Mouse (Mus musculus): Measurements from ENCODE around the gene Fgfr1op2. TPM values are rescaled to one million over a fixed set of nuclear protein-coding genes. Genes with fewer than 3 reads are reported as not detected.

Gene Fgfr1op2
- polyA plus RNA-seq, 1 experiment from 2014 or later, result 99.2 TPM

DNA sequence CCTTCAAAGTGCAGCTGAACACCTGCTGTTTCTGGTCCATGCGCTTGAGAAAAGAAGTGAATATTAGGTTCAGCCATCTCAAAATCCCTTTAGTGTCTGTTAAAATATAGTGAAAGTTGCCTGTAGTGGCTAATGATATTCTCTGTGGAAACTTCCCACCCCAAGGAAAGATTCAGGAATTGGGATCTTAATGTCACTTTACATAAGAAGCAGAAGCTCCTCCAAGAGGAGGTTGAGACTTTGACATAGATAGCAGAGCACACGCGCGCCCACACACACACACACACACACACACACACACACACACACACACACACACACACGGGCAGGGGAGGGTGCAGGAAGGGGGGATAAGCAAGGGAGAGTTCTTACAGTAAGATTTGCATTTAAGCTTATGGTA is 8.1 kb downstream of the Fgfr1op2 start:
- DNase-seq (ENCODE audit: low spot score) (no peak), ATAC-seq (no peak)
- TF ChIP-seq CTCF (IDR thresholded peaks at IDR 0.05), result no peak
- TF ChIP-seq EP300 (IDR thresholded peaks at IDR 0.05), result no peak
- H3K27me3 ChIP-seq (replicated peaks; ENCODE audit: insufficient read depth, low read length), result no peaks in the 10 kb centered on the region
- no peak overlapping the region for H3K9ac ChIP-seq (replicated peaks; ENCODE audit: low read depth)
- no peak overlapping the region for H3K4me2 ChIP-seq (replicated peaks; ENCODE audit: low read depth, low read length)
- H3K36me3 ChIP-seq (ENCODE audit: insufficient read depth, low read length), result peaks cover 21% of the 10 kb centered on the region; the same call in 1 of the 2 replicates
- WGBS, result 98% methylated on average over 4 of the region's 5 CpGs
- no peak overlapping the region for H3K27ac ChIP-seq (ENCODE audit: low read length)
- H3K4me3 ChIP-seq (ENCODE audit: low read depth, low read length), result no peak overlapping the region
- H3K4me1 ChIP-seq (ENCODE audit: insufficient read depth, low read depth, low read length), result peaks cover 4% of the 10 kb centered on the region; the same call in 1 of the 2 replicates
- H3K9me3 ChIP-seq (ENCODE audit: low read length), result no peaks in the 10 kb centered on the region

- no peak overlapping the region for H3K27ac ChIP-seq (ENCODE audit: low read length)
- H3K36me3 ChIP-seq (ENCODE audit: insufficient read depth, low read length), result peaks cover 17% of the 10 kb centered on the region; the same call in 1 of the 2 replicates
- no peaks in the 10 kb centered on the region for H3K9me3 ChIP-seq (ENCODE audit: low read length)
- TF ChIP-seq CTCF (IDR thresholded peaks at IDR 0.05) (no peak), EP300 (IDR thresholded peaks at IDR 0.05) (no peak)
- H3K27me3 ChIP-seq (replicated peaks; ENCODE audit: insufficient read depth, low read length), result no peaks in the 10 kb centered on the region
- WGBS, result 75% methylated on average over 4 of the region's 4 CpGs
- H3K9ac ChIP-seq (replicated peaks; ENCODE audit: low read depth), result no peak overlapping the region
- H3K4me1 ChIP-seq (ENCODE audit: insufficient read depth, low read depth, low read length), result no peaks in the 10 kb centered on the region
- H3K4me2 ChIP-seq (replicated peaks; ENCODE audit: low read depth, low read length), result no peak overlapping the region
- no peak for ATAC-seq
- no peak overlapping the region for H3K4me3 ChIP-seq (ENCODE audit: low read depth, low read length)
- no peak for DNase-seq (ENCODE audit: low spot score)
Measured at GRCm38 (mm10) chr6:146602601-146603000, 25.6 kb downstream of the Fgfr1op2 start.

- DNase-seq (ENCODE audit: low spot score) (no peak), ATAC-seq (no peak)
- no peak for TF ChIP-seq EP300 (IDR thresholded peaks at IDR 0.05)
- no peak for TF ChIP-seq CTCF (IDR thresholded peaks at IDR 0.05)
- H3K27ac ChIP-seq (ENCODE audit: low read length), result no peak overlapping the region
- H3K9ac ChIP-seq (replicated peaks; ENCODE audit: low read depth), result no peak overlapping the region
- H3K36me3 ChIP-seq (ENCODE audit: insufficient read depth, low read length), result peaks cover 17% of the 10 kb centered on the region; the same call in 1 of the 2 replicates
- no peak overlapping the region for H3K4me2 ChIP-seq (replicated peaks; ENCODE audit: low read depth, low read length)
- 82% methylated on average over 10 of the region's 10 CpGs for WGBS
- no peaks in the 10 kb centered on the region for H3K27me3 ChIP-seq (replicated peaks; ENCODE audit: insufficient read depth, low read length)
- no peaks in the 10 kb centered on the region for H3K4me1 ChIP-seq (ENCODE audit: insufficient read depth, low read depth, low read length)
- no peaks in the 10 kb centered on the region for H3K9me3 ChIP-seq (ENCODE audit: low read length)
- H3K4me3 ChIP-seq (ENCODE audit: low read depth, low read length), result no peak overlapping the region
Measured at GRCm38 (mm10) chr6:146603651-146604050, 26.6 kb downstream of the Fgfr1op2 start.

DNA sequence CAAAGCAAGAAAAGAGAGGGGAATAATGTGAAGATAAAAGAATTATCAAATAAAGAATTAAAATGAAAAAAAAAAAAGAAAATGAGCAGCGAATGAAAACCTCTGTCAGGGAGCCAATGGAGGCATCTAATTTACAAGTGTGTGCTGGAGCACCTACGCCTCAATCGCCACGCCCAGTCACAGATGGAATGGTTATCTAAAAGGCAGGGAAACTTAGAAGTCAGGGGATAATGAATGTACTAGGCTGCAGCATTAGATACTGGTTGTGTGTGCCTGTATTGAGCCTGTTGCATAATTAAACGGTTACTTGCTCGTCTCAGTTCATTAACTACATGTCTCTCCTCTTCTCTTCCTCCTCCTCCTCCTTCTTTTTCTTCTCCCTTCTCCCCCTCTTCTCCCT is 34.4 kb downstream of the Fgfr1op2 start:
- ATAC-seq, result no peak
- WGBS, result 88% methylated on average over 6 of the region's 6 CpGs

DNA sequence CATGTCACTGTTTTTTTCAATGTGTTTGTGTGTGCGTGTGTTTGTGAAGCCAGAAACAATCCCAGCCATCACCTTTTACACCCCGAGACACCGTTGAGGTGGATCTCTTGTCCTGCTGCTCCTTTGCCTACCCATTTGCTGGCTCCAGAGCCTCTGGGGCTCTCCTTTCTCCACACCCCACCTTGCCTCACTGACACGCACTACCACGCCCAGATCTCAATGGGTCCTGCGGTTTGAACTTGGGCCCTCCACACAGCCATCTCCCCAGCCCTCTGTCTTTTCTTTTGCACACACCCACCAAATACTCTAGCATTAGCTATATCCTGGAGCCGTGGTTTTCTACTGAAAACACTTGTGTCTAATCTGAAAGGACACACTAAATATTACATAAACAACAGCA is 34.9 kb downstream of the Fgfr1op2 start:
- no peak overlapping the region for H3K9ac ChIP-seq (replicated peaks; ENCODE audit: low read depth)
- H3K36me3 ChIP-seq (ENCODE audit: insufficient read depth, low read length), result peaks cover 7% of the 10 kb centered on the region
- no peak overlapping the region for H3K27ac ChIP-seq (ENCODE audit: low read length)
- no peak for ATAC-seq
- no peaks in the 10 kb centered on the region for H3K9me3 ChIP-seq (ENCODE audit: low read length)
- H3K4me3 ChIP-seq (ENCODE audit: low read depth, low read length), result no peak overlapping the region
- no peaks in the 10 kb centered on the region for H3K27me3 ChIP-seq (replicated peaks; ENCODE audit: insufficient read depth, low read length)
- no peaks in the 10 kb centered on the region for H3K4me1 ChIP-seq (ENCODE audit: insufficient read depth, low read depth, low read length)
- WGBS, result 92% methylated on average over 7 of the region's 7 CpGs
- DNase-seq (ENCODE audit: low spot score), result no peak
- TF ChIP-seq EP300 (IDR thresholded peaks at IDR 0.05), result no peak
- TF ChIP-seq CTCF (IDR thresholded peaks at IDR 0.05), result no peak
- no peak overlapping the region for H3K4me2 ChIP-seq (replicated peaks; ENCODE audit: low read depth, low read length)

More for the DNA sequence above, 34.4 kb downstream of the Fgfr1op2 start:
- no peak overlapping the region for H3K27ac ChIP-seq (ENCODE audit: low read length)
- H3K9ac ChIP-seq (replicated peaks; ENCODE audit: low read depth), result no peak overlapping the region
- no peak for DNase-seq (ENCODE audit: low spot score)
- H3K4me3 ChIP-seq (ENCODE audit: low read depth, low read length), result no peak overlapping the region
- H3K9me3 ChIP-seq (ENCODE audit: low read length), result no peaks in the 10 kb centered on the region
- no peak overlapping the region for H3K4me2 ChIP-seq (replicated peaks; ENCODE audit: low read depth, low read length)
- H3K36me3 ChIP-seq (ENCODE audit: insufficient read depth, low read length), result peaks cover 7% of the 10 kb centered on the region
- no peaks in the 10 kb centered on the region for H3K4me1 ChIP-seq (ENCODE audit: insufficient read depth, low read depth, low read length)
- no peaks in the 10 kb centered on the region for H3K27me3 ChIP-seq (replicated peaks; ENCODE audit: insufficient read depth, low read length)
- TF ChIP-seq CTCF (IDR thresholded peaks at IDR 0.05) (no peak), EP300 (IDR thresholded peaks at IDR 0.05) (no peak)

DNA sequence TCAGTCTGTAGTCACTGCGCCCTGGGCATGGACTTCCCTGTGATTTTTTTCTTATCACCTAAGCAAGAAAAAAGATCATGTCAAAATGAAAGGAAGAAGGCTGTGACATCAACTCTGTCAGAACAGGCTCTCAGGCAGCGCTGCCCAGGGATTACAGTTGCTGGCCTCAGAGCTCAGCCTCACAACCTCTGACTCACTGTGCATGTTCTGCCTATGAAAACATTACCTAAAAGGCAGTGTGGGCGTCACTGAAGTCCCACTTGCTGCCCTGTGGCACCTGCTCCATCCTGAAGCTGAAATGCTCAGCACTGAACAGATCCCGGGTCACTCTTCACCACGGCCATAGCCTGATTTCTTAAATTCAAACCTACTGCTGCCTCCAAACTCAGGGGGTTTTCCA is 35.7 kb downstream of the Fgfr1op2 start:
- WGBS, result 83% methylated on average over 5 of the region's 5 CpGs

DNA sequence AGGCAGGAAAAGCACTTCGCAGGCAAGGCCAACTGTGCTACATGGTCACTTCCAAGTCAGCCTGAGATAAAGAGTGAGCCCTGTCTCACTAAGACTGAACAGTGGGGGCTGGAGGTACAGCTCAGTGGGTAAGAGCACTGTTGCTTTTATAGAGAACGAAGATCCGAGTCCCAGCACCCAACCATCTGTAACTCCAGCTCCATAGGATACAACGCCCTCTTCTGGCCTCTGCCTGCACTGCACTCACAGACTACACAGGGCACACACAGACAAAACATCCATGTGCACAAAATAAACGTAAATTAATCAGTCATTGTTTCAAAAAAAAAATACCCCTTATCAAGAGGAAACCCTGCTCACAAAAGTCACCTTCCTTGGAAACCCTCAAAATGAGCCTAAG is 36.9 kb downstream of the Fgfr1op2 start:
- Histone ChIP-seq H3K4me2 (replicated peaks; ENCODE audit: low read depth, low read length) (no peak overlapping the region), H3K27me3 (replicated peaks; ENCODE audit: insufficient read depth, low read length) (no peaks in the 10 kb centered on the region), H3K27ac (ENCODE audit: low read length) (no peak overlapping the region), H3K4me3 (ENCODE audit: low read depth, low read length) (no peak overlapping the region), H3K4me1 (ENCODE audit: insufficient read depth, low read depth, low read length) (no peaks in the 10 kb centered on the region), H3K9me3 (ENCODE audit: low read length) (no peaks in the 10 kb centered on the region), H3K9ac (replicated peaks; ENCODE audit: low read depth) (no peak overlapping the region), H3K36me3 (ENCODE audit: insufficient read depth, low read length) (peaks cover 10% of the 10 kb centered on the region)
- WGBS, result 90% methylated on average over 5 of the region's 5 CpGs
- DNase-seq (ENCODE audit: low spot score) (no peak), ATAC-seq (no peak)
- TF ChIP-seq CTCF (IDR thresholded peaks at IDR 0.05) (no peak), EP300 (IDR thresholded peaks at IDR 0.05) (no peak)

More for the DNA sequence above, 35.7 kb downstream of the Fgfr1op2 start:
- Histone ChIP-seq H3K4me3 (ENCODE audit: low read depth, low read length) (no peak overlapping the region), H3K27ac (ENCODE audit: low read length) (no peak overlapping the region), H3K4me2 (replicated peaks; ENCODE audit: low read depth, low read length) (no peak overlapping the region), H3K4me1 (ENCODE audit: insufficient read depth, low read depth, low read length) (no peaks in the 10 kb centered on the region), H3K9me3 (ENCODE audit: low read length) (no peaks in the 10 kb centered on the region), H3K9ac (replicated peaks; ENCODE audit: low read depth) (no peak overlapping the region), H3K27me3 (replicated peaks; ENCODE audit: insufficient read depth, low read length) (no peaks in the 10 kb centered on the region), H3K36me3 (ENCODE audit: insufficient read depth, low read length) (peaks cover 7% of the 10 kb centered on the region)
- DNase-seq (ENCODE audit: low spot score), result no peak
- no peak for ATAC-seq
- no peak for TF ChIP-seq EP300 (IDR thresholded peaks at IDR 0.05)
- no peak for TF ChIP-seq CTCF (IDR thresholded peaks at IDR 0.05)
